Mouse (Mus musculus) layer of hippocampus, postnatal 10 days (tissue): Measurements from ENCODE around the gene Col18a1. TPM values are rescaled to one million over a fixed set of nuclear protein-coding genes. Genes with fewer than 3 reads are reported as not detected.

Experiments used
- DNase-seq, 2 experiments: peaks; one replicate each; pipeline ENCODE4 v3.0.0; 2021; ENCODE audit warnings: low spot score in 2 of 2
- total RNA-seq, 2 experiments: library from RNA; stranded (reverse); gene quantifications; 2 replicates each; pipeline ENCODE4 v1.2.3; 2021

Gene Col18a1
- total RNA-seq, 2 experiments from 2014 or later, result 13.0 to 13.5 TPM

DNA sequence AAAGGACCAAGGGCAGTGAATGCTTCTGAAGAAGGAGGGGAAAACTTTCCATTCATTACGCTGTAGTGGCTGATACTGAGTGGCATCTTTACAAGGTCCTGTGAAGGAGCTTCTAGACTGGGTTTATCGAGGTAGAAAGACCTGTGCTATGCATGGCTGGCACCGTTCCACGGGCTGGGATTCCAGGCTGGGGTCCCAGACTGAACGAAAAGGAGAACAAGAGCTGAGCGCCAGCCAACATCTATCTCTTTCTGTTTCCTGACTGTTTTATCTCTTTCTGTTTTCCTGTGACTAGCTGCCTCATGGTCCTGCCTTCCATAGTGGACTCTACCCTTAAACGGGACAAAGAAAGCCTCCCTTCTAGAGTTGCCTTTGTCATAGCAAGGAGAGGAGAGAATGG is 21.1 kb upstream of the Col18a1 start:
- DNase-seq, result no peak

DNA sequence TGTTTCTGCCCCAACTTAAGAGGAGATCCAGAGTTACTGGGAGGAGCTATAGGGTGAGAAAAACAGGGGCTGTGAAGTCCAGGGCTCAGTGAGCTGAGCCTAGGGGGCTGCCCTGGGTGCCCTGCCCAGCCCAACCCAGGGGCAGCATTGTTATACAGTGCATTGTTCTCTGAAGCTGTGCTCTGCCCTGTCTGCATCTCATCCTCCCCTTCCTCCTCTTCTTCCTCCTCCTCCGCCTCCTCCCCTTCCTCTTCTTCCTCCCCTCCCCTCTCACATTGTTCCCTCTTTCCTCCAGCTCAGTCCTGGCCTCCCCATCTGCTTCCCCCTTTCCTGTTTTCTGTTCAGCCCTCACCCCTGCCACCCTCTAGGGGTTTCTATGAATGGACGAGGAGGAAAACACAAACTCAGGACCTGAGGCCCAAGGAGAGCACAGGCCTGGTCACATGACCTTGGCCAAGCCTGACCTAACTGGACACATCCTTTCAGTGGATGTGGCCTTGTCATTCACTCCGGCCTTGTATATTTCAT is 16.5 kb upstream of the Col18a1 start:
- DNase-seq, result no peak

- DNase-seq, result no peak
Observed at GRCm38 (mm10) chr10:77180110-77180509, 13.8 kb upstream of the Col18a1 start.

GRCm38 (mm10) chr10:77178691-77179090 is 12.3 kb upstream of the Col18a1 start:
- DNase-seq, result no peak

GRCm38 (mm10) chr10:77170400-77170799 is 4.1 kb upstream of the Col18a1 start:
- DNase-seq, result no peak

GRCm38 (mm10) chr10:77165318-77165945 is 916 bp downstream of the Col18a1 start:
- peak in 1 of 2 experiments; percentile 14 for DNase-seq

DNA sequence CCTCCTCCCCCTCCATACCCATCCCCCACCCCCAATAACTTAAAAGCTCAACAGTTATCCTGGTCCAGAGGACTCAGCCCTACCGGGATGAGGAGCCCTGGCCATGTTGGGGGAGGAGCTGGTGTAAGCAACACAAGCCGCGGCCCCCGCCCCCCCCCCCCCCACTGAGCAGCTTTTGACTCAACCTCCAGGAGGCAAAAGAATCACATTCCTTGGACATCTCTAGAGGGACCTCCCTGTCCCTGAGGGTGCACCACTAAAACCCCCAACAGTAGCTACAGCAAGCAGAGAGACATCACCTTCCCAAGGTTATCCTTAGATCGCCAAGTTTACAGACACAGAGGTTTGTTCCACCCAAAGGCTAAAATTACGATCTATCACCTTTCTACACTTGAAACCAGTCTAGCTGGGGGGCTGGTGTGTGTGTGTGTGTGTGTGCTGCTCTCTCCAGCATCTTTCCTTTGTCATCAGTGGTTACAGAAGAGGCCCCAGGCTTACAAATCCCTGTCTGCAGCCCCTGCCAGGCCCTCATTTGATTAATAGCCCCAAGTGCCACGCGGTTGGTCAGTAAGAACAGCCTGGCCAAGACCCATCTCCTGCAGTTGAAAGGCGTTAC is 1.8 kb downstream of the Col18a1 start:
- no peak for DNase-seq

GRCm38 (mm10) chr10:77164041-77164436 is 2.3 kb downstream of the Col18a1 start:
- no peak for DNase-seq

GRCm38 (mm10) chr10:77163392-77163977 is 2.9 kb downstream of the Col18a1 start:
- no peak for DNase-seq

DNA sequence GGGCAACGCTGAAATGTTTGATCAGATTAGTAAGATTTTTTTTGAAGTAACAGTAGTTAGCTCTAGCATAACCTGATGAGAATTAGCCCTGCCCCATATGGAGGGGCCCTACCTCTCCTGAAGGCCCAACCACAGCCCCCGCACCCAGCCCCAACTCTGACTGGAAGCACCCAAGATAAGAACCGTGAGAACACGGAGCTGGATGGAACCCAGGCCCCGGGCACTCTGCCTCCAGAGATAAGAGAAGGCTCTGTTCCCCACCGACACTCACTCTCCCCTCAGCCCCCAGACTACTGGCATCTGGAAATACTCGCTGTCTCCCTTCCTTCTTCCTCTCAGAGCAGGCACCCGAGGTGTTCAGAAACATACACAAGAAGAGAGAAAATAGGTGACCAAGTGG is 6.8 kb downstream of the Col18a1 start:
- DNase-seq, result no peak

DNA sequence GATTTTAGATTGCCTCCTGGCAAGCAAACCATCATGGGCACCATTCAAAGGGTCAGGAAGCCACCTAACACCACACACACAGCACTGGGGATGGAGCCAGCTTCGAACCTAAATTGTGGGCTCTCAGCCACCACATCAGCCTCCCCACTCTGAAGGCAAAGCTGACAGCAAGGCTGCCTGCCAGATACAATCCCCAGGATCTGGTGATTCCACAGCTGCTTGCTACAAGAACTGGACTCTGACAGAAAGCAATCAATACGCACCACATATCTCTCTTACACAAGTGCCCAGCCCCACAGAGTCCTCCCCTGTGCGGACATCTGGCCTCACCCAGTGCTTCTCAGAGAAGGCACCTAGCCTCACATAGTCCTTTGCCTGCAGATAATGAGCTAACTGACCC is 7.4 kb downstream of the Col18a1 start:
- DNase-seq, result no peak

DNA sequence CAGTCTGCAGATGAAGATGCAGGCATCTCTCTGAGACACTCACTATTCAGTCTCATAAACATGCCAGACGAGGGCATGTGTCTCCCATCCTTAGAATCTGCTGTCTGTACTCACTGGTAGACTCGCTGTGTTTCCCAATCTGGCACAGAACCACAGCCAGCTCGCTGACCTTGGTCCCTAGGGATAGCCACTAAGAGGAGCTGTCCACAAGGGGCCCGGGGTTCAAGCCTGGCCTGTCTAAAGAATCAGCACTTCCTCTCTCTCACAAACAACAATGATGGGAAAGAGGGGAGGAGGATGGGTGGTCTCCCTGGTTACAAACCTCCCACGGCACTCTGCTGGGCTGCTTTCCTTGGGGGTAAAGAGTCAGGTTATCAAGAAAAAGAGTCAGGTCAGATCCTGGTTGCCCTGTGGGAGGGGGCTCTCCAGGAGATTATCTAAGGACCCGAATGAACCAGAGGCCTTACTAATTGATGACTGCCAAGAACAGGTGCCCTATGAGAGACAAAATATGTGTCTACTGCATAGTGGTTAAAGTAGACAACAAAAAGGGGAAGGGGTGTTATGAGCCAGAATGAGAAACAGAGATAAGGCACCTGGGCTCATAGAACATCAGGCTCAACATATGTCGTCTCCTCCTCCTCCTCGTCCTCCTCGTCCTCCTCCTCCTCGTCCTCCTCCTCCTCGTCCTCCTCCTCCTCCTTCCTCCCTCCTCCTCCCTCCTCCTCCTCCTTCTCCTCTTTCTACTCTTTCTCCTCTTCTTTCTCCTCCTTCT is 8.9 kb downstream of the Col18a1 start:
- DNase-seq, result no peak

- no peak for DNase-seq
Observed at GRCm38 (mm10) chr10:77152178-77152621, 14.1 kb downstream of the Col18a1 start.

DNA sequence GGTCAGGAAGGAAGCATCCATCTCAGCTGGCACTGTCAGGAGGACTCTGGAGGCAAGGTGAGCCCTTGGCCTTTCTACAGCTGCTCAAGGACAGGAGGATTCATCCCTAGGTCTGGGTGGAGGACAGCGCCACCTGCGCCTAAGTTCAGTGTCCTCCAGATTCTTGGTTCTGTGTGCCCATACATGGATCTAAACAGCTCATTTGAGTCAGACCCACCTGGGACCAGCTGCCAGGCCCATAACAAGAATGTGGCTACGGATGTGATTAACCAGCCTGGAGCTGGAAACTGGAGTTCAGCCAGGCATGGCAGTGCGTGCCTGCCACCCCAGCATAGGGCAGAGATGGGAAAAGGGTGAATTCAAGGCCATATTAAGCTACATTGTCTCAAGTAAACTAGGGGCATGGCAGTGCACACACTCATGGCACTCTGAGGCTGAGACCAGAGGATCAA is 14.8 kb downstream of the Col18a1 start:
- no peak for DNase-seq

DNA sequence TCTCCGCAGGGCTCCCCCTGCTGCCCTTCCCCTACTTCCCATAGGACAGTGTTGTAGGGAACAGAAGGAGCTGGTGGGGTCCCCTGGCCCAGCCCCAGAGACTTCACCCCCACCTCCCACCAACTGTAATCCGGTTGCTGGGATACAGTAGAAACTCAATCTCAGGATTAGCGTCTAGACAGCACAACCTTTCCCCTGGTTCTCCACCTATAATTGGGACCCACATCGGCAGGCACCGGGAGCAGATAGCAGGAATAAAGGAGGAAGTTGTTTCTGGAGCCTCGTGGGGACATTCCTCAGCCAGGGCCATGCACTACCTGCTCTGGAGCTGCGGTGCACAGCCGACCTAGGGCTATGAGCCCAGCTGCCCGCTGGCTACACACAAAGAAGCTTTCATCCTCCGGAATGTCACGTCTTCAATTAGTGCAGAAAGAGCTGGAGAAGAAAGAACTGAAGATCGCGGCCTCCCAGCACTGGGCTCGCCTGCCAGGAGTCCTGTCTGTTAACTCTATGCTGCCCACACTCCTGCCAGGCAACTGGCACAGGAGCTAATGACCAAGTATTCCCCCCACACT is 15.3 kb downstream of the Col18a1 start:
- DNase-seq, result no peak

DNA sequence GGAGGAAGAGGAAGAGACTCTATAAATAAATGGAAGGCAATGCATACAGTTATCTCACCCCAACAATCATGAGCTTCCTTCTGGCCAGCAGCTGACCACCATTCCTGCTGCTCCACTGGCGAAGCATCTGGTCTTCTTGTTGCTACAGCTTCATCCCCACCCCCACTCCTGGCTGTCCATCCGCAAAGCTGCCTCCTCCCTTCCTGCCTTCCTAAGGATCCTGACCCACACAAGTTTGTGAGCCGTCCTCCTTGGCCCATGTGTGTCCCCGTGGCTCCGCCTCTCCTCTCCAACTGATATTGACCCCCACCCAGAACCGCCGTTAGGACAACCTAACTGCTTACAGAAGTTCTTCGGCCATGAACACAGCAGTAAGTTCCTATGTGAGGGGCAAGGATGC is 16.3 kb downstream of the Col18a1 start:
- no peak for DNase-seq

- no peak for DNase-seq
Observed at GRCm38 (mm10) chr10:77147545-77147944, 18.8 kb downstream of the Col18a1 start.

- DNase-seq, result no peak
Observed at GRCm38 (mm10) chr10:77146901-77147463, 19.4 kb downstream of the Col18a1 start.

- DNase-seq, result no peak
Observed at GRCm38 (mm10) chr10:77145946-77146345, 20.4 kb downstream of the Col18a1 start.

DNA sequence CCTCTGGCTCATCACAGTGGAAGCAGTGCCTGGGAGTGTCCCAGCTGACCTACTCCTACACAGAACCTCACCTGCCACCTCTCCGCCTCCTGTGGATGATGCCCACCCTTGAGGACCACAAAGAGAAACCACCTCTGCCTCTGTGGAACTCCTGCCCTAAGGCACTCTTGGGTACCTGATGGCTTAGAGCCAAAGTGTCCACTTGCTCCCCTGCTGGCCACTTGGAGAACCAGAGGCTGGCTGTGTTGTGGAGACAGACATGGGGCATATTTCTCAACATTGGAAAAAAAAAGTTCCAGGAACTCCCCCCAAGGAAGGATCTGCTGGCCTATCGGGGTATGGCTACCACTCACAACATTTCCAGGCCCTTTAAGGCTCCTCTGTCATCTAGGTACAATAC is 22.0 kb downstream of the Col18a1 start:
- DNase-seq, result no peak

DNA sequence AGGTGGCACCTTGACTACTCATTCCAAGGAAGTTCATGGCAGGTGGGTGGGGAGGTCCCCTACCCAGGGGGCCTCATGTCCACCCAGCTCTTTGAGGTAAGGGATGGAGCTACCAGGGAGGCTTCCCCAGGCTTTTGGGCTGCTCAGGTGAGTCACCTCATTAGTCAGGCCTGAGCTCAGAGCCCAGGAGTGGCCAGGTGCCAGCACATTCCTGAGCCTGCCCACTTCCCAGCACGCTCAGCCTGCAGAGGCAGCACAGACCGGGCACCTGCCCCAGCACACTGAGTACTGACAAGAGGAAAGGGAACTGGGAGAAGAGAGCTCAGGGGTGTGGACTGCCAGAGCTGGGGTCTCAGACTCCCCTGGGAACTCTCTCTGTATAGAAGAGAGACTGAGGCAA is 24.0 kb downstream of the Col18a1 start:
- no peak for DNase-seq
